Mouse (Mus musculus) midbrain, embryonic 16.5 days (tissue): ENCODE results near the gene Rftn1. TPM values are rescaled to one million over a fixed set of nuclear protein-coding genes. Genes with fewer than 3 reads are reported as not detected.

Experiments used
- ATAC-seq: fragments of 200-750 bp; cut with Nextera tagmentation; 2 replicates; pipeline ENCODE4 v1.8.0; 2017; ENCODE audit warnings: moderate TSS enrichment
- H3K27ac ChIP-seq: fragments of 300-500 bp; sonication (generic); 2 replicates; pipeline ENCODE4 v1.5.1; 2014; ENCODE audit warnings: mild to moderate bottlenecking, low read length, mixed read lengths
- H3K27me3 ChIP-seq: fragments of 300-500 bp; sonication (generic); 2 replicates; pipeline ENCODE4 v1.6.1; 2014; ENCODE audit warnings: low read depth, low read length, mixed read lengths; ENCODE audit not compliant: control insufficient read depth, insufficient read depth
- H3K36me3 ChIP-seq: fragments of 300-500 bp; sonication (generic); 2 replicates; pipeline ENCODE4 v1.6.1; 2014; ENCODE audit warnings: mild to moderate bottlenecking, low read length, moderate library complexity, mixed read lengths; ENCODE audit not compliant: control insufficient read depth, insufficient read depth
- H3K4me1 ChIP-seq: fragments of 300-500 bp; sonication (generic); 2 replicates; pipeline ENCODE4 v1.6.1; 2014; ENCODE audit warnings: mild to moderate bottlenecking, low read length, mixed read lengths; ENCODE audit not compliant: control insufficient read depth, insufficient read depth
- H3K4me2 ChIP-seq: fragments of 300-500 bp; sonication (generic); 2 replicates; pipeline ENCODE4 v1.6.1; 2014; ENCODE audit warnings: mild to moderate bottlenecking, low read length, mixed read lengths
- H3K4me3 ChIP-seq: fragments of 300-500 bp; sonication (generic); 2 replicates; pipeline ENCODE4 v1.5.1; 2014; ENCODE audit warnings: low read depth, mild to moderate bottlenecking, low read length, moderate library complexity, mixed read lengths
- H3K9ac ChIP-seq: fragments of 300-500 bp; sonication (generic); 2 replicates; pipeline ENCODE4 v1.6.1; 2014; ENCODE audit warnings: low read depth, low read length, mixed read lengths
- H3K9me3 ChIP-seq: fragments of 300-500 bp; sonication (generic); replicated peaks from 2 replicates; pipeline ENCODE4 v1.6.1; 2014; ENCODE audit warnings: mild to moderate bottlenecking, low read length, mixed read lengths; ENCODE audit not compliant: control insufficient read depth, poor library complexity, severe bottlenecking
- WGBS: fragments of 180-500 bp; shearing (Covaris S2); extraction: QIAGEN DNeasy Blood & Tissue Kit; methylation state at CpG from one replicate; pipeline ENCODE4 v1.1.7; 2014; 5-methylcytosine and 5-hydroxymethylcytosine counted together
- polyA plus RNA-seq: library from polyadenylated mRNA; unstranded; fragments of >200 nt; fragmentation: Nextera tagmentation; extraction: Ambion mirVana; gene quantifications from 2 replicates; pipeline ENCODE4 v1.2.1, GENCODE M21; 2015

The Rftn1 gene
- polyA plus RNA-seq, 1 experiment from 2014 or later: 28.2 TPM

DNA sequence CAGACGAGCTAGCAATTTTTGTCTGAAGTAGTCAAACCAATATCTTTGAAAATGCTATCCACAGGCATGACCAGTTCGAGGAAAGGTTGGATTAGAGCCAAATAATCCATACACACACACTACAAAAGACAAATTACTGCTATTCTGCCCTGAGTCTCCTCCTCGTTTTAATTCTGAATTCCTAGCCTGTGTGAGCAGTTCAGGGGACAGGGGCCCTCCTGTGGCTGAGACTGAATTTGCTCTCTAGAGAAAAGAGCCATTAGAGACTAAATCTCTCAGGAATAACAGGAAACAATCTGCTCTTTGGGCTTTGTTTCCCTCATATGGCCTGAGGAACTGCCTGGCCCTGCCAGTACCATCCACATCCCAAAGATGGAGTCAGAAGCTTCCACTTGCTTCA lies 3.2 kb upstream of the Rftn1 start:
- 32% methylated on average over 3 of the region's 3 CpGs for WGBS
- Histone ChIP-seq H3K4me1 (peaks cover 22% of the 10 kb centered on the region), H3K27me3 (peaks cover 12% of the 10 kb centered on the region), H3K4me3 (no peak overlapping the region), H3K36me3 (no peaks in the 10 kb centered on the region), H3K27ac (no peak overlapping the region), H3K4me2 (no peak overlapping the region), H3K9me3 (no peaks in the 10 kb centered on the region), H3K9ac (no peak overlapping the region)
- ATAC-seq: no peak

DNA sequence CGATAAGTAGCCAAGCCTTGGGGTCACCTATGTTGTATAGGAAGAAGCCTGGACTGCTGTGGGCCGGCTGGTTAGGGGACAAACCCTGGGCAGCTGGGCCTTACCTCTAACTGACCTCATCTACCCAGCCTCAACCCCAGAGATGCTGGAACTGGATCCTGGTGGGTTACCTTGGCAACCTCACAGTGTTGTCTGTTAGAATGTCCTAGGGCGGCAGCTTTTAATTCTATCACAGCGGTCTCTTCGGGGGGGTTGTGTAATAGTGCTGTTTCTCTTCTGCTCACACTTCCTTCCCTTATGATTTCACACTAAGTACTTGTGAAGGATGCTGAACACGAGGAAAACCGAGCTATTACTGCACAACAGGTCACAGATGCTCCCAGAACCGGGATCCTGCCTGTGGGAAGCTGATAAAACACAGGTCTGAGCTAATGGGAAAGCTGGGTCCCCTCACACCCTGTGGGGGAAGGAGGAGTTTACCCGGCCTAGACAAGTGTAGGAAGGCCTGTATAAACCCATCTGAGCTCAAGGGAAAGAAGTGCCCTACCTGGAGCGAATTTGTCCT lies 2.0 kb upstream of the Rftn1 start:
- no peak for ATAC-seq
- no peak overlapping the region for H3K4me2 ChIP-seq
- H3K4me3 ChIP-seq: no peak overlapping the region
- H3K9ac ChIP-seq: no peak overlapping the region
- 29% methylated on average over 10 of the region's 10 CpGs for WGBS
- no peaks in the 10 kb centered on the region for H3K36me3 ChIP-seq
- H3K9me3 ChIP-seq: no peaks in the 10 kb centered on the region
- H3K4me1 ChIP-seq: peaks cover 22% of the 10 kb centered on the region
- H3K27ac ChIP-seq: no peak overlapping the region
- peaks cover 12% of the 10 kb centered on the region for H3K27me3 ChIP-seq

DNA sequence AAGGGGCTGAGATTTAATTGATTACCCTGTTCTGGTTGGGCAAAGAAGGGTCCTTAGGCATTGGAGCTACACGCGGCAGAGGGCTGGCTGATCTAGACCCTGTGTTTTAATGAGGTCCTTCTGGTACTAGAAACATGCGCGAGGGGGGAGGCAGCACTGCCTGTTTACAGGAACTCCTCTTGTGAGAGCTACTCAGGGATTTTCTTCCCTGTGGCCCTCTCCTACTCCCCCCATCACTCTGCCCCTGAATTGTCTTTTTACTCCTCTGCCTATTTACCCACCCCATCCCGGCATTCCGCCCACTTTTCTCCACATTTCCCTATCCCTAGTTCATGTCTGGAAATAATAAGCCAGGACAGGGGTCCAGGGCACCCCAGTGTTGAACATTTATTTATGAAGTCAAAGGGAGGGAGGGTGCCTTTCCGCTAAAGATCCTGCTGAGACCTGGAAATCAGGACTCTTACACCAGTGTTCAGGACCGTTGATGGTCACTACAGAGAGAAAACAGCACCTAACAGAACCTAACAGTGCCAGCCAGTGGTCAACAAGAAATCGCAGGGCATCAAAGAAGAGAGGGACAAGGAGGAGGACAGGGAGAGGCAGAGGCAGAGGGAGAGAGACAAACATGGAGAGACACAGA lies 964 bp upstream of the Rftn1 start:
- WGBS: 51% methylated on average over 9 of the region's 9 CpGs

DNA sequence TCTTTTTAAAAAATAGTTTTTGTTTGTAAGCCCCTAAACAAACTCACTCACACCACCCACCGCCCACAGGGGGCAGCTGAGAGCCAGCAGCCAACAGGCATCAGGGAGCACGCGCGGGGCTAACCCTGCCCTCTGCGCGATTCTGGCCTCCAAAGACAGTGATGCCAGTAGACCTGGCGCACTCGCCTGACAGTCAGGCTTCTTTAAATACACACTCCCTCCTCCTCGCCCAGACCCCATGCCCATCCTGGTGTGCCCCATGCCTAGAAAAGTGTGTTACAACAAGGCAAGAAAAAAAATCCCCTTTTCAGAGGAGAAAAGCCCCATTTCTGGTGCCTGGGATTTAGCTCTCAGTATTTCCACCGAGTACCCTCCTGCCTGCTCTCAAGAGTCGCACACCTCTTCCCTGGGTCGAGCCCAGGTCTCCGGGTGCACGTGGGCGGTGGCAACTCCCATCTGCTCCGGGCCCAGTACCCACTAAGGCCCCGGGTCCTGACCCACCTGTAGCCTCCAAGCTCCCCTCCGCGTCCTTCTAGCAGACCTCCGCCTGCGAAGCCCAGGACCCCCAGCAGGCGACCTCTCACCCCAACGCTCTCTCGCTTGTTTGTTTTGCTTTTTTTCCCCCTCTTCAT lies 977 bp downstream of the Rftn1 start:
- Histone ChIP-seq H3K9ac (peak overlapping the region; percentile 73), H3K4me2 (peak overlapping the region; percentile 99), H3K4me1 (peaks cover 27% of the 10 kb centered on the region), H3K27ac (no peak overlapping the region), H3K36me3 (no peaks in the 10 kb centered on the region), H3K9me3 (no peaks in the 10 kb centered on the region), H3K27me3 (peaks cover 12% of the 10 kb centered on the region), H3K4me3 (peak overlapping the region; percentile 77)
- peak; percentile 55 for ATAC-seq
- WGBS: under 1% methylated on average over 24 of the region's 24 CpGs

More for the DNA sequence above, 964 bp upstream of the Rftn1 start:
- Histone ChIP-seq H3K27me3 (peaks cover 12% of the 10 kb centered on the region), H3K4me1 (peaks cover 22% of the 10 kb centered on the region), H3K27ac (no peak overlapping the region), H3K4me2 (no peak overlapping the region), H3K9ac (no peak overlapping the region), H3K4me3 (no peak overlapping the region), H3K9me3 (no peaks in the 10 kb centered on the region), H3K36me3 (no peaks in the 10 kb centered on the region)
- ATAC-seq: no peak

- Histone ChIP-seq H3K36me3 (no peaks in the 10 kb centered on the region), H3K27me3 (peaks cover 12% of the 10 kb centered on the region), H3K4me1 (peaks cover 34% of the 10 kb centered on the region), H3K4me2 (peak overlapping the region; percentile 99), H3K27ac (no peak overlapping the region), H3K9ac (no peak overlapping the region), H3K9me3 (no peaks in the 10 kb centered on the region), H3K4me3 (peak overlapping the region; percentile 77)
- WGBS: 80% methylated on average over 12 of the region's 12 CpGs
- no peak for ATAC-seq
These were observed 1.7 kb downstream of the Rftn1 start for GRCm38 (mm10) chr17:50188662-50189345.

DNA sequence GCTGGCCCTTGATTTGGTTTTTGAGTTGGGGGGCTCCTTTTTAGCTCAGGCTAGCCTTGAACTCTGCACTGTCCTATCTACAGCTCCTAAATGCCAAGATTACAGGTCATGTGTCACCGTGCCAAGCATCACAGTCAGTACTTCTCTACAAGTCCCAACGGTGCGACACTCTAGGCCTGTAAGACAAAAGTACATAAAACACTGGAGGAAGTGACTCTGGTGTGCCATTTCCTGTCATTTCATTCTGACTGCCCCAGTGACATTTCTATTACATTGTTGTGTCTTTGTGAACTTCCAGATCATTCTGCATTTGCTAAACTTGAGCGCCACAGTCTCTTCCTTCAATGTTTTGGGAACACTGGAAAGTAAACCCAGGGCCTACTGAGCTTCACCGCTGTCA lies 4.9 kb downstream of the Rftn1 start:
- Histone ChIP-seq H3K4me3 (no peak overlapping the region), H3K36me3 (no peaks in the 10 kb centered on the region), H3K27ac (no peak overlapping the region), H3K4me2 (no peak overlapping the region), H3K4me1 (peaks cover 18% of the 10 kb centered on the region), H3K9me3 (no peaks in the 10 kb centered on the region), H3K9ac (no peak overlapping the region), H3K27me3 (peaks cover 3% of the 10 kb centered on the region)
- ATAC-seq: no peak
- 90% methylated on average over 5 of the region's 5 CpGs for WGBS

DNA sequence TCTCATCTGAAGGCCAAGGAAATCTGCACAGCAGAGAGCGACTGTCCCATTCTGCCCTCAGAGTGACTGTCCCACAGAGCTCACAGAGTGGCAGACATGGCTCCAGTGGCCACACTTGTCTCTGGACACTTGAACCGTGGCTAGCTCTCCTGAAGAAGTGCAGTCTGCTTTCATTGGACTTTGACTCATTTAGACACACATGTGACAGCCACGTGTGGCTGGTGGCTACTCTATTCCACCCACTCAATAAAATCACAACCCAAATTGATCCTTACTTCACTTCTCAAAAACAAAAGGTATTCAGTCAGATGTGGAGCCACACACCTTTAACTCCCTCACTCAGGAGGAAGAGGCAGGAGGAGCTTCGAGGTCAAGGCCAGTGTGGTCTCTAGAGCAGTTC lies 5.4 kb downstream of the Rftn1 start:
- Histone ChIP-seq H3K27me3 (no peaks in the 10 kb centered on the region), H3K4me3 (no peak overlapping the region), H3K4me1 (peaks cover 18% of the 10 kb centered on the region), H3K27ac (no peak overlapping the region; the same call in 1 of the 2 replicates), H3K4me2 (no peak overlapping the region), H3K9ac (no peak overlapping the region), H3K9me3 (no peaks in the 10 kb centered on the region), H3K36me3 (no peaks in the 10 kb centered on the region)
- 80% methylated on average over 4 of the region's 4 CpGs for WGBS
- ATAC-seq: no peak

DNA sequence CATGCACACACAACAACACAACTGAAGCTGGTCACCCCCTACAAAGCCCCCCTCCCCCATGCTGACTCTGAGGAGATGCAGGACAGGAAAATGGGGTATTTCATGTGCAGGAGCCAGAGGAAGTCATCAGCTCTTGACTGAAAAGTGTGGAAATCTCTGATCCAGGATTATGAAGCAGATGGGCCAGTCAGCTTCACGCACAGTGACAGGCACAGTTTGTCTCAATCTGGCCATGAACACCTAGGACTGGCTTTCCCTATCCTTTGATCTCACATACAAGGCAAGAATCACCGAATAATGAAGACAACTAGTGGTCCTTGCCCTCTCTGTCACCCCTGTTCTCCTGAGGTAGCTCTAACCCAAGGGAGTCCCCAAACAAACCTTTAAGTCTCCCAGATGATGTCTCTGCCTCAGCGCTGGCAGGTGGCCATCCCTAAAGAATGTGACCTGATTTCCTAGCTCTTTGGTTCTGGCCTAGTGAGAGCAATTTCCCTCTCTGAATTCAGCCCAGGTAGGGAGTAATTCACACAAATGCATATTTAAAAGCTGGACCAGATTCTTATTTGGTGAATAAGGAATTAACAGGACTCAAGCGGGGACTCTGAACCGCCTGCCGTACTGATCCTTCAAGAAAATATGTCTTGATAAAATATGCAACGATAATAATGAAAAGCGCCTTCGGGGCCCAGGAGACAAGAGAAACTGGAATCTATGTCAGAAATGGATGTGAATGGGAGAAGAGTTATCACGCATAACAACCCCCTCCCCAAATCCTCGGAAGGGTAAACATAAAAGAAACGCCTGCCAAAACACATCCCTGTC lies 6.0 kb downstream of the Rftn1 start:
- Histone ChIP-seq H3K9ac (0 out of 2 replicates have a peak overlapping the region, but pooled peaks have one; percentile 6), H3K27me3 (no peaks in the 10 kb centered on the region), H3K4me2 (no peak overlapping the region), H3K36me3 (no peaks in the 10 kb centered on the region), H3K4me3 (no peak overlapping the region), H3K27ac (peak overlapping the region; percentile 51; the same call in 1 of the 2 replicates), H3K9me3 (no peaks in the 10 kb centered on the region), H3K4me1 (peaks cover 17% of the 10 kb centered on the region)
- ATAC-seq: peak; percentile 25; the same call in 1 of the 2 replicates
- WGBS: 40% methylated on average over 12 of the region's 12 CpGs
